Mouse (Mus musculus): ENCODE results near the gene Spsb1.

DNA sequence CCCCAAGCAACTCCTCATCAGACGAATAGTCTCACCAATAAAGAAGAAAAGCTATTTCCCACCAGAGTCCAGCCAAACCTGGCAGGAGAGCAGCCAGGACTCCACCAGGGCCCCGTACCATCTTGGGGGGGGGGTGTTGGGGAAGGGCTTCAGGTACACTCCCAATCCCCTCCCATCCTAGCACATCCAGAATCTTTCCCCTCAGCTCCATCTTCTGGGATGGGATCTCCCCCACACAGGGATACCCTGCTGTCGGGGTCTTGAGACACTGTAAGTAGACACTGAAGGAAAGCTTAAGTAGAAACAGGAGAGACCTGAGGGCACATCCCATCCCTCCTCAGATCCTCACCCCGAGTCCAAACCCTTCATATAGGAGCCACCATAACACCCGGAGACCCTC, 31.8 kb downstream of the Spsb1 start:
- no peak for TF ChIP-seq CTCF (IDR thresholded peaks at IDR 0.05; ENCODE audit: extremely low read depth, insufficient read depth, low read length)
- no peak for TF ChIP-seq POLR2A (IDR thresholded peaks at IDR 0.05; ENCODE audit: extremely low read depth, insufficient read depth, low read length)

Data from cortical plate, adult 2 months (tissue).